Mouse (Mus musculus) forebrain, embryonic 13.5 days (tissue): ENCODE results near the gene Arhgap23. TPM values are rescaled to one million over a fixed set of nuclear protein-coding genes. Genes with fewer than 3 reads are reported as not detected.

Experiments
- ATAC-seq: fragments of 200-750 bp; cut with Nextera tagmentation; 2 replicates; pipeline ENCODE4 v1.8.0; 2017
- H3K27ac ChIP-seq: fragments of 300-500 bp; sonication (generic); 2 replicates; pipeline ENCODE4 v1.5.1; 2015; ENCODE audit warnings: inconsistent platforms, mild to moderate bottlenecking, moderate library complexity
- H3K27me3 ChIP-seq: fragments of 300-500 bp; sonication (generic); 2 replicates; pipeline ENCODE4 v1.6.1; 2015; ENCODE audit warnings: mild to moderate bottlenecking, inconsistent platforms
- H3K36me3 ChIP-seq: fragments of 300-500 bp; sonication (generic); 2 replicates; pipeline ENCODE4 v1.6.1; 2015; ENCODE audit warnings: mild to moderate bottlenecking, inconsistent platforms; ENCODE audit not compliant: poor library complexity, severe bottlenecking
- H3K4me1 ChIP-seq: fragments of 300-500 bp; sonication (generic); 2 replicates; pipeline ENCODE4 v1.6.1; 2015; ENCODE audit warnings: inconsistent platforms
- H3K4me2 ChIP-seq: fragments of 300-500 bp; sonication (generic); 2 replicates; pipeline ENCODE4 v1.6.1; 2015; ENCODE audit warnings: inconsistent platforms, mild to moderate bottlenecking, moderate library complexity
- H3K4me3 ChIP-seq: fragments of 300-500 bp; sonication (generic); 2 replicates; pipeline ENCODE4 v1.5.1; 2015; ENCODE audit warnings: mild to moderate bottlenecking, inconsistent platforms
- H3K9ac ChIP-seq: fragments of 300-500 bp; sonication (generic); 2 replicates; pipeline ENCODE4 v1.6.1; 2015; ENCODE audit warnings: mild to moderate bottlenecking, inconsistent platforms
- H3K9me3 ChIP-seq: fragments of 300-500 bp; sonication (generic); replicated peaks from 2 replicates; pipeline ENCODE4 v1.6.1; 2016; ENCODE audit warnings: inconsistent platforms
- WGBS: fragments of 180-500 bp; shearing (Covaris S2); methylation state at CpG from one replicate; pipeline ENCODE4 v1.1.7; 2015; 5-methylcytosine and 5-hydroxymethylcytosine counted together
- polyA plus RNA-seq: library from polyadenylated mRNA; unstranded; fragments of >200 nt; fragmentation: Nextera tagmentation; extraction: Ambion mirVana; gene quantifications from 2 replicates; pipeline ENCODE4 v1.2.1, GENCODE M21; 2015

Arhgap23 gene
- polyA plus RNA-seq, 1 experiment from 2014 or later: 3.6 TPM

- no peak for ATAC-seq
- Histone ChIP-seq H3K9me3 (no peaks in the 10 kb centered on the region), H3K4me1 (peaks cover 72% of the 10 kb centered on the region), H3K36me3 (peaks cover 16% of the 10 kb centered on the region; the same call in 1 of the 2 replicates), H3K27me3 (peaks cover 32% of the 10 kb centered on the region), H3K4me3 (no peak overlapping the region), H3K9ac (no peak overlapping the region), H3K4me2 (no peak overlapping the region), H3K27ac (no peak overlapping the region)
- 86% methylated on average over 22 of the region's 22 CpGs for WGBS
Measured at GRCm38 (mm10) chr11:97542171-97543150, 127.1 kb downstream of the Arhgap23 start.

- Histone ChIP-seq H3K27me3 (peaks cover 33% of the 10 kb centered on the region), H3K4me1 (peaks cover 73% of the 10 kb centered on the region), H3K36me3 (peaks cover 16% of the 10 kb centered on the region; the same call in 1 of the 2 replicates), H3K27ac (peak overlapping the region; percentile 54), H3K9me3 (no peaks in the 10 kb centered on the region), H3K4me2 (no peak overlapping the region), H3K4me3 (no peak overlapping the region), H3K9ac (0 out of 2 replicates have a peak overlapping the region, but pooled peaks have one; percentile 22)
- no peak for ATAC-seq
- 56% methylated on average over 12 of the region's 12 CpGs for WGBS
Measured at GRCm38 (mm10) chr11:97543181-97543733, 127.9 kb downstream of the Arhgap23 start.

- peaks cover 16% of the 10 kb centered on the region; the same call in 1 of the 2 replicates for H3K36me3 ChIP-seq
- H3K4me1 ChIP-seq: peaks cover 73% of the 10 kb centered on the region
- H3K27me3 ChIP-seq: peaks cover 36% of the 10 kb centered on the region
- ATAC-seq: no peak
- H3K4me2 ChIP-seq: no peak overlapping the region
- H3K4me3 ChIP-seq: no peak overlapping the region
- no peak overlapping the region for H3K27ac ChIP-seq
- H3K9ac ChIP-seq: 0 out of 2 replicates have a peak overlapping the region, but pooled peaks have one; percentile 22
- whole genome bisulfite sequencing: 88% methylated on average over 9 of the region's 9 CpGs
- H3K9me3 ChIP-seq: no peaks in the 10 kb centered on the region
Measured at GRCm38 (mm10) chr11:97543883-97544282, 128.6 kb downstream of the Arhgap23 start.

GRCm38 (mm10) chr11:97545808-97546560 lies 130.7 kb downstream of the Arhgap23 start:
- Histone ChIP-seq H3K27me3 (peaks cover 56% of the 10 kb centered on the region), H3K27ac (no peak overlapping the region), H3K4me1 (peaks cover 54% of the 10 kb centered on the region), H3K36me3 (peaks cover 20% of the 10 kb centered on the region; the same call in 1 of the 2 replicates), H3K4me2 (peak overlapping the region; percentile 99), H3K9ac (peak overlapping the region; percentile 74; the same call in 1 of the 2 replicates), H3K4me3 (peak overlapping the region; percentile 55), H3K9me3 (no peaks in the 10 kb centered on the region)
- WGBS: 7% methylated on average over 26 of the region's 26 CpGs
- no peak for ATAC-seq

- Histone ChIP-seq H3K9ac (peak overlapping the region; percentile 74), H3K36me3 (peaks cover 26% of the 10 kb centered on the region), H3K27me3 (peaks cover 65% of the 10 kb centered on the region), H3K4me3 (peak overlapping the region; percentile 55), H3K4me2 (peak overlapping the region; percentile 99), H3K4me1 (peaks cover 54% of the 10 kb centered on the region), H3K9me3 (no peaks in the 10 kb centered on the region), H3K27ac (no peak overlapping the region)
- WGBS: 0% methylated on average over 28 of the region's 73 CpGs
- peak; percentile 57 for ATAC-seq
Measured at GRCm38 (mm10) chr11:97546804-97547411, 131.6 kb downstream of the Arhgap23 start.

GRCm38 (mm10) chr11:97547957-97548706 lies 132.8 kb downstream of the Arhgap23 start:
- H3K4me3 ChIP-seq: no peak overlapping the region
- peaks cover 22% of the 10 kb centered on the region for H3K36me3 ChIP-seq
- H3K27ac ChIP-seq: no peak overlapping the region
- peaks cover 70% of the 10 kb centered on the region for H3K27me3 ChIP-seq
- no peak for ATAC-seq
- H3K4me1 ChIP-seq: peaks cover 54% of the 10 kb centered on the region
- 69% methylated on average over 12 of the region's 12 CpGs for WGBS
- no peak overlapping the region for H3K9ac ChIP-seq
- H3K9me3 ChIP-seq: no peaks in the 10 kb centered on the region
- no peak overlapping the region for H3K4me2 ChIP-seq

- 44% methylated on average over 8 of the region's 8 CpGs for WGBS
- ATAC-seq: no peak
- no peak overlapping the region for H3K27ac ChIP-seq
- peaks cover 17% of the 10 kb centered on the region for H3K36me3 ChIP-seq
- H3K9ac ChIP-seq: no peak overlapping the region
- peaks cover 70% of the 10 kb centered on the region for H3K27me3 ChIP-seq
- peaks cover 50% of the 10 kb centered on the region for H3K4me1 ChIP-seq
- no peak overlapping the region for H3K4me3 ChIP-seq
- H3K9me3 ChIP-seq: no peaks in the 10 kb centered on the region
- no peak overlapping the region for H3K4me2 ChIP-seq
Measured at GRCm38 (mm10) chr11:97548757-97549156, 133.4 kb downstream of the Arhgap23 start.

Other genes starting within 250 kb of the Arhgap23 start
- gene Kpnb1, start 227.7 kb upstream of the Arhgap23 start, polyA plus RNA-seq: 50.5 and 61.8 TPM in 2 replicates
- 131 and 140 TPM in 2 replicates for gene Npepps, start 134.9 kb upstream of the Arhgap23 start, polyA plus RNA-seq
- gene Mrpl45, start 99.8 kb upstream of the Arhgap23 start, polyA plus RNA-seq: 47.4 and 49.1 TPM in 2 replicates
- gene Gpr179, start 63.5 kb upstream of the Arhgap23 start, polyA plus RNA-seq: 0.19 and 0.25 TPM in 2 replicates
- gene Socs7, start 53.0 kb upstream of the Arhgap23 start, polyA plus RNA-seq: 7.7 and 8.6 TPM in 2 replicates
- gene 4933428G20Rik, start 84.8 kb downstream of the Arhgap23 start, polyA plus RNA-seq: 0.46 and 1.0 TPM in 2 replicates
- 5.6 and 6.4 TPM in 2 replicates for gene Srcin1, start 160.7 kb downstream of the Arhgap23 start, polyA plus RNA-seq
- 3.5 and 3.9 TPM in 2 replicates for gene Epop, start 214.2 kb downstream of the Arhgap23 start, polyA plus RNA-seq
- 3.2 and 3.5 TPM in 2 replicates for gene Mllt6, start 247.9 kb downstream of the Arhgap23 start, polyA plus RNA-seq